Mouse (Mus musculus) CH12.LX (cell line): Measurements from ENCODE around the gene Hps3. TPM values are rescaled to one million over a fixed set of nuclear protein-coding genes. Genes with fewer than 3 reads are reported as not detected.
A peak's percentile ranks its signal among the peaks of the same experiment; 100 is the strongest.

Experiments
- DNase-seq: peaks from one replicate; pipeline ENCODE4 v3.0.0-alpha.2; 2013; ENCODE audit errors: extremely low read depth
- H3K27ac ChIP-seq: 2 replicates; pipeline ENCODE4 v1.5.1; 2012; ENCODE audit warnings: low read depth, mild to moderate bottlenecking, control low read depth, moderate library complexity; ENCODE audit not compliant: insufficient read depth
- H3K27me3 ChIP-seq: replicated peaks from 2 replicates; pipeline ENCODE3; 2012; ENCODE audit warnings: inconsistent platforms
- H3K36me3 ChIP-seq, 2 experiments: replicated peaks in 1 of 2; 2 replicates each; pipeline versions ENCODE3 to v1.6.1; 2012; ENCODE audit warnings: inconsistent platforms in 1 of 2, low read length in 1 of 2, mild to moderate bottlenecking in 1 of 2, mixed read lengths in 1 of 2, moderate library complexity in 1 of 2; ENCODE audit not compliant: control insufficient read depth in 1 of 2, insufficient read depth in 1 of 2
- H3K4me1 ChIP-seq, 2 experiments: 2 replicates each; pipeline ENCODE4 v1.6.1; 2012; ENCODE audit warnings: inconsistent platforms in 1 of 2, moderate library complexity in 1 of 2; ENCODE audit not compliant: insufficient read depth in 2 of 2, control insufficient read depth in 1 of 2
- H3K4me2 ChIP-seq: 2 replicates; pipeline ENCODE4 v1.6.1; 2012; ENCODE audit warnings: low read depth, mild to moderate bottlenecking, control low read depth; ENCODE audit not compliant: poor library complexity, insufficient read depth, severe bottlenecking
- H3K4me3 ChIP-seq, 3 experiments: fragments of 150-350 bp in 1 of 3; sonication (generic) in 1 of 3; replicated peaks in 1 of 3; 2 replicates each; pipeline versions ENCODE3 to v1.5.1; 2011 to 2012; ENCODE audit warnings: low read depth in 2 of 3, low read length in 2 of 3, mild to moderate bottlenecking in 2 of 3, moderate library complexity in 2 of 3, control low read depth in 1 of 3, improper control_type of control experiment in 1 of 3, inconsistent platforms in 1 of 3, mixed read lengths in 1 of 3; ENCODE audit not compliant: poor library complexity in 1 of 3
- H3K79me2 ChIP-seq: replicated peaks from 2 replicates; pipeline ENCODE4 v1.6.1; 2012; ENCODE audit warnings: mild to moderate bottlenecking, moderate library complexity; ENCODE audit not compliant: control insufficient read depth, poor library complexity, insufficient read depth, severe bottlenecking; ENCODE audit errors: extremely low read depth
- H3K9ac ChIP-seq: 2 replicates; pipeline ENCODE4 v1.6.1; 2012; ENCODE audit warnings: low read depth, mild to moderate bottlenecking, control low read depth, moderate library complexity; ENCODE audit not compliant: insufficient read depth
- H3K9me3 ChIP-seq: replicated peaks from 2 replicates; pipeline ENCODE3; 2012; ENCODE audit warnings: low read length, inconsistent platforms, mixed read lengths
- BHLHE40 ChIP-seq: IDR thresholded peaks from 2 replicates; pipeline ENCODE4 v1.6.1; 2011; ENCODE audit warnings: mild to moderate bottlenecking, low read depth, low read length, improper control_type of control experiment
- CHD1 ChIP-seq: IDR thresholded peaks from 2 replicates; pipeline ENCODE4 v1.6.1; 2012; ENCODE audit warnings: low read depth, low read length, improper control_type of control experiment, inconsistent platforms
- CHD2 ChIP-seq: IDR thresholded peaks from 2 replicates; pipeline ENCODE4 v1.6.1; 2011; ENCODE audit warnings: low read length, improper control_type of control experiment
- ELF1 ChIP-seq: IDR thresholded peaks from 2 replicates; pipeline ENCODE4 v1.6.1; 2014; ENCODE audit warnings: low read depth, mild to moderate bottlenecking, inconsistent platforms, low read length, improper control_type of control experiment
- GABPA ChIP-seq: IDR thresholded peaks from 2 replicates; pipeline ENCODE4 v1.6.1; 2012; ENCODE audit warnings: low read depth, low read length, improper control_type of control experiment, inconsistent platforms; ENCODE audit not compliant: insufficient replicate concordance
- HCFC1 ChIP-seq: IDR thresholded peaks from 2 replicates; pipeline ENCODE4 v1.6.1; 2012; ENCODE audit warnings: low read depth, mild to moderate bottlenecking, inconsistent platforms, low read length, improper control_type of control experiment
- JUN ChIP-seq: IDR thresholded peaks from 2 replicates; pipeline ENCODE4 v1.6.1; 2011; ENCODE audit warnings: low read depth, mild to moderate bottlenecking, low read length, improper control_type of control experiment, moderate library complexity; ENCODE audit not compliant: insufficient read depth
- MAFK ChIP-seq: IDR thresholded peaks from 2 replicates; pipeline ENCODE4 v1.6.1; 2011; ENCODE audit warnings: low read length, improper control_type of control experiment; ENCODE audit not compliant: insufficient replicate concordance
- MAX ChIP-seq: IDR thresholded peaks from 2 replicates; pipeline ENCODE4 v1.6.1; 2011; ENCODE audit warnings: low read length, improper control_type of control experiment
- MAZ ChIP-seq: IDR thresholded peaks from 2 replicates; pipeline ENCODE4 v1.6.1; 2012; ENCODE audit warnings: low read depth, mild to moderate bottlenecking, inconsistent platforms, low read length, improper control_type of control experiment, moderate library complexity
- MEF2A ChIP-seq: IDR thresholded peaks from 2 replicates; pipeline ENCODE4 v1.6.1; 2014; ENCODE audit warnings: low read depth, mild to moderate bottlenecking, inconsistent platforms, low read length, improper control_type of control experiment, borderline replicate concordance
- MXI1 ChIP-seq: IDR thresholded peaks from 2 replicates; pipeline ENCODE4 v1.6.1; 2011; ENCODE audit warnings: mild to moderate bottlenecking, low read depth, low read length, improper control_type of control experiment
- MYC ChIP-seq: IDR thresholded peaks from 2 replicates; pipeline ENCODE4 v1.6.1; 2011; ENCODE audit warnings: low read depth, mild to moderate bottlenecking, improper control_type of control experiment, low read length
- NELFE ChIP-seq: IDR thresholded peaks from 2 replicates; pipeline ENCODE4 v1.6.1; 2011; ENCODE audit warnings: low read depth, low read length, improper control_type of control experiment
- NRF1 ChIP-seq: IDR thresholded peaks from 2 replicates; pipeline ENCODE4 v1.6.1; 2014; ENCODE audit warnings: low read depth, mild to moderate bottlenecking, inconsistent platforms, low read length, improper control_type of control experiment, moderate library complexity
- POLR2A ChIP-seq: IDR thresholded peaks from 2 replicates; pipeline ENCODE4 v1.6.1; 2011; ENCODE audit warnings: low read depth, mild to moderate bottlenecking, improper control_type of control experiment, low read length
- POLR2AphosphoS2 ChIP-seq: IDR thresholded peaks from 2 replicates; pipeline ENCODE4 v1.6.1; 2011; ENCODE audit warnings: low read depth, low read length, improper control_type of control experiment
- RCOR1 ChIP-seq: conservative IDR thresholded peaks from 2 replicates; pipeline ENCODE4 v1.6.1; 2012; ENCODE audit warnings: low read depth, mild to moderate bottlenecking, inconsistent platforms, low read length, improper control_type of control experiment
- SIN3A ChIP-seq: IDR thresholded peaks from 2 replicates; pipeline ENCODE4 v1.6.1; 2012; ENCODE audit warnings: low read length, improper control_type of control experiment, inconsistent platforms
- SMC3 ChIP-seq: IDR thresholded peaks from 2 replicates; pipeline ENCODE4 v1.6.1; 2011; ENCODE audit warnings: low read depth, low read length, improper control_type of control experiment
- TBP ChIP-seq: conservative IDR thresholded peaks from 2 replicates; pipeline ENCODE4 v1.6.1; 2011; ENCODE audit warnings: low read depth, low read length, improper control_type of control experiment
- TCF12 ChIP-seq: IDR thresholded peaks from 2 replicates; pipeline ENCODE4 v1.6.1; 2014; ENCODE audit warnings: low read depth, mild to moderate bottlenecking, inconsistent platforms, low read length, improper control_type of control experiment
- UBTF ChIP-seq: IDR thresholded peaks from 2 replicates; pipeline ENCODE4 v1.6.1; 2012; ENCODE audit warnings: low read depth, mild to moderate bottlenecking, inconsistent platforms, low read length, improper control_type of control experiment, moderate library complexity
- USF1 ChIP-seq: IDR thresholded peaks from 2 replicates; pipeline ENCODE4 v1.6.1; 2014; ENCODE audit warnings: low read depth, mild to moderate bottlenecking, inconsistent platforms, low read length, improper control_type of control experiment
- USF2 ChIP-seq: conservative IDR thresholded peaks from 2 replicates; pipeline ENCODE4 v1.6.1; 2011; ENCODE audit warnings: low read depth, low read length, improper control_type of control experiment
- dilution Hi-C: fragments of 300-500 bp; cut with MboI; formaldehyde crosslinking; loops from 2 replicates; pipeline ENCODE4 v1.14.3; 2020; ENCODE audit warnings: low sequenced_read_pairs; ENCODE audit not compliant: extremely low pct_unique_long_range_greater_than_20kb, extremely low pct_ligation_motif_present
- in situ Hi-C: fragments of 300-500 bp; cut with MboI; formaldehyde crosslinking; loops from 3 replicates; pipeline ENCODE4 v1.14.3; 2019; ENCODE audit warnings: low sequenced_read_pairs, low pct_ligation_motif_present, low pct_unique_long_range_greater_than_20kb, mixed read lengths
- polyA plus RNA-seq: library from polyadenylated mRNA; unstranded; fragments of >175 nt; gene quantifications from 2 replicates; pipeline ENCODE4 v1.2.1, GENCODE M21; 2012; ENCODE audit warnings: low read depth; ENCODE audit not compliant: insufficient read length
- total RNA-seq, 2 experiments: library from RNA; depleted of rRNA; stranded (reverse); fragments of 300-350 nt in 1 of 2; fragments of >200 nt in 1 of 2; gene quantifications; 2 replicates each; pipeline ENCODE4 v1.2.3; 2012 to 2014

Gene Hps3
- total RNA-seq (2012; rRNA removed) (17.4 and 18.2 TPM in 2 replicates), total RNA-seq (2014; rRNA removed) (37.3 and 40.7 TPM in 2 replicates), polyA plus RNA-seq (27.2 and 31.8 TPM in 2 replicates)

DNA sequence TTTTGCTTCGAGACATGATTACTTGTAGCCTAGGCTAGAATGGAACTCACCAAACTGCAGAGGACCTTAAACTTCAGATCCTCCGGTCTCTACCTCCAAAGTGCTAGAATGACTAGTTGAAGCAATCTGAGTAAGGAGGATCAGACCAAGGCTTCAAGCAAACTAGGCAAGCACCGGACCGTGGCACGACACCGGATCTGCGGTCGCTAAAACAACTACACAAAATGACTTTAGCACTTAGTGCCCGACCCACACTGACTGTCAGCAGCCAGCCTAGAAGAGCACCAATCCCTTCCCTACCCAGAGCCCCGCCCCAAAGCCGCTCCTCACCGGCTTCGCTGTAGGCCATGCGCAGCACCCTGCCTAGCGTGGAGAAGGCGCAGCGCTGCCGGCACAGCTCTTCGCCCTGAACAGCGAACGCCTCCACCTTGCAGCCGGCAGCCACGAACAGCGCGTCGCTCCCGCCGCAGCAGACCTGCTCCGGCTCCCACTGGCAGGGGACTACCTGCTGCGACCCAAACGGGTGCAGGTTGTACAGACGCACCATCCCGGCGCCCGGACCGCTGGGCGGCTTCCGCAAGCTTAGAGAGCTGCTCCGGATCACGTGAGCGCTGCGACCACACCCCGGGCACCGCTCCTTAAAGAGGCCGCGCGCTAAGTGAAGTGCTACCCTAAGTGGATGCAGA is at the start of gene Hps3:
Gene Hps3, minus strand, starts transcription at position 597 of the 686 bp plus-strand sequence.
- no peak for TF ChIP-seq CHD1
- TF ChIP-seq RCOR1: no peak
- peak; percentile 79 for TF ChIP-seq NRF1
- TF ChIP-seq NELFE: peak; percentile 87
- TF ChIP-seq TBP: peak; percentile 64; the same call in 1 of the 2 replicates
- peak; percentile 15; the same call in 1 of the 2 replicates for TF ChIP-seq MEF2A
- TF ChIP-seq POLR2AphosphoS2: no peak
- peak; percentile 95 for TF ChIP-seq POLR2A
- peak; percentile 81; the same call in 1 of the 2 replicates for TF ChIP-seq SIN3A
- no peak for TF ChIP-seq MYC
- TF ChIP-seq BHLHE40: peak; percentile 91
- TF ChIP-seq ELF1: peak; percentile 92
- TF ChIP-seq MAX: peak; percentile 86
- no peak for TF ChIP-seq CHD2
- peak; percentile 90 for TF ChIP-seq MXI1
- 0 out of 2 replicates have a peak, but pooled peaks have one; percentile 71 for TF ChIP-seq UBTF
- TF ChIP-seq GABPA: no peak
- 0 out of 2 replicates have a peak, but pooled peaks have one; percentile 2 for TF ChIP-seq SMC3
- TF ChIP-seq USF2: peak; percentile 89
- TF ChIP-seq JUN: no peak
- peak; percentile 65; the same call in 1 of the 2 replicates for TF ChIP-seq MAZ
- peak; percentile 73 for TF ChIP-seq HCFC1
- TF ChIP-seq MAFK: no peak
- TF ChIP-seq USF1: peak; percentile 94
- peak; percentile 51 for TF ChIP-seq TCF12
- H3K4me1 ChIP-seq: peaks cover 7 to 25% of the 10 kb centered on the region in 2 experiments; a peak in 3 of 4 replicates
- in situ Hi-C loops (no loop called here), dilution Hi-C loops (no loop called here)
- peak; percentile 92 for DNase-seq
- H3K79me2 ChIP-seq: peaks cover 24% of the 10 kb centered on the region
- H3K4me3 ChIP-seq: peak within 1 kb of the TSS; percentile 59 to 89 (median 72)
- no peaks in the 10 kb centered on the region for H3K9me3 ChIP-seq
- H3K27ac ChIP-seq: peak within 1 kb of the TSS; percentile 90
- peak within 1 kb of the TSS; percentile 87 for H3K9ac ChIP-seq
- peak within 1 kb of the TSS; percentile 100 for H3K4me2 ChIP-seq
- H3K36me3 ChIP-seq: peaks cover 0 to 5% of the 10 kb centered on the region in 2 experiments
- no peaks in the 10 kb centered on the region for H3K27me3 ChIP-seq
